In the genomic region with DNA sequence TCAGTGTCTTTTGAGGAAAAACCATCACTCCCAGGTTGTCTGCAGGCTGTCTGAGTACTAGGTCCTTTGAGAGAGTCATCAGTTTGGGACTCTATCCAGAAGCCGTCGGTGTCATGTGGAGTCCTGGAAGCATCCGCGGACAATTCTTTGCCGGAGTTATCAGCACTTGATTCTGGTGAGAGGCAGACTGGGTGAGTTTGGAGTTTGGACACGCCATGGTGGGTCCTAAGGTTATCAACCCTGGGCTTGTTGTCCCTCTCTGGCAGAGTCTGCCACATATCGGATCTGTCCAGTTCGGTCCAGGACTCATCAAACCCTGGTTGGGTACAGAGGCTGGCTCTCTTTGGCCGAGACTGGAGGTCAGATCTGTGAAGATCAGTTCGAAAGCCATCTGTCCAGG, we compare ENCODE assay signal across 8 mouse cellular contexts. TPM values are rescaled to one million over a fixed set of nuclear protein-coding genes. Genes with fewer than 3 reads are reported as not detected.
DNase-seq lines count a peak whose midpoint lies in the region; ATAC-seq and TF ChIP-seq lines count a peak whose summit lies in the region.

No protein-coding gene starts in this region.

- peaks cover 24 to 62% of the 10 kb centered on the region in 2 experiments for H3K4me1 ChIP-seq in CH12.LX (ENCODE audit: control insufficient read depth in 1 of 2, insufficient read depth in 2 of 2)
- peaks cover 35% of the 10 kb centered on the region for H3K4me1 ChIP-seq in hindbrain, postnatal 0 days (ENCODE audit: insufficient read depth, low read length)
- peaks cover 55% of the 10 kb centered on the region for H3K4me1 ChIP-seq in midbrain, embryonic 12.5 days

- under 1% methylated on average over 10 of the region's 10 CpGs for WGBS in hindbrain, postnatal 0 days
- WGBS in midbrain, embryonic 12.5 days = under 1% methylated on average over 10 of the region's 10 CpGs

- peak overlapping the region; percentile 66 for H3K9ac ChIP-seq in CH12.LX (ENCODE audit: insufficient read depth, low read depth)
- peak overlapping the region; percentile 89 for H3K9ac ChIP-seq in hindbrain, postnatal 0 days (replicated peaks; ENCODE audit: low read length)
- H3K9ac ChIP-seq in midbrain, embryonic 12.5 days (replicated peaks) = peak overlapping the region; percentile 85

- TF ChIP-seq EP300 in CH12.LX (IDR thresholded peaks at IDR 0.05; ENCODE audit: low read length) = no peak

- H3K4me3 ChIP-seq in gastrocnemius, adult 2 months = peak overlapping the region; percentile 85
- peak overlapping the region; percentile 78 to 86 (median 81) for H3K4me3 ChIP-seq in CH12.LX (replicated peaks in 1 of 3; ENCODE audit: low read depth in 2 of 3, low read length in 2 of 3, poor library complexity in 1 of 3)
- H3K4me3 ChIP-seq in hindbrain, postnatal 0 days (ENCODE audit: low read length) = peak overlapping the region; percentile 92
- H3K4me3 ChIP-seq in midbrain, embryonic 12.5 days = peak overlapping the region; percentile 72

- in situ Hi-C loops in CH12.LX (cut with MboI; ENCODE audit: low pct_ligation_motif_present, low pct_unique_long_range_greater_than_20kb, low sequenced_read_pairs) = loop anchor here (5.0 kb wide), 2 partner anchors 35 to 65 kb away; no protein-coding TSS in a partner anchor

- DNase-seq in gastrocnemius, adult 2 months = no peak
- DNase-seq in gastrocnemius, adult 8-10 months (ENCODE audit: low spot score in 2 of 2) = no peak
- no peak for DNase-seq in CH12.LX (ENCODE audit: extremely low read depth)
- DNase-seq in cerebellum, postnatal 14 days = peak; percentile 72 to 74
- DNase-seq in hindbrain, postnatal 0 days (ENCODE audit: low spot score) = peak; percentile 8
- DNase-seq in frontal cortex, postnatal 25 days (ENCODE audit: low spot score in 2 of 2) = no peak
- DNase-seq in Muller cell, postnatal 12 days (ENCODE audit: inconsistent ontology term) = no peak

- H3K27ac ChIP-seq in gastrocnemius, adult 2 months = peak overlapping the region; percentile 95
- peak overlapping the region; percentile 20; the same call in 1 of the 2 replicates for H3K27ac ChIP-seq in CH12.LX (ENCODE audit: insufficient read depth, low read depth)
- H3K27ac ChIP-seq in hindbrain, postnatal 0 days = peak overlapping the region; percentile 88
- H3K27ac ChIP-seq in midbrain, embryonic 12.5 days (replicated peaks) = peak overlapping the region; percentile 81

- H3K79me2 ChIP-seq in CH12.LX (replicated peaks; ENCODE audit: control insufficient read depth, extremely low read depth, insufficient read depth, poor library complexity, severe bottlenecking) = peaks cover 14% of the 10 kb centered on the region; the same call in 1 of the 2 replicates

- no peak for TF ChIP-seq POLR2A in CH12.LX (IDR thresholded peaks at IDR 0.05; ENCODE audit: low read depth, low read length)

- ATAC-seq in hindbrain, postnatal 0 days = no peak; the same call in 1 of the 2 replicates
- ATAC-seq in midbrain, embryonic 12.5 days (ENCODE audit: low FRiP score, low read depth) = no peak

- TF ChIP-seq RAD21 in CH12.LX (IDR thresholded peaks at IDR 0.05; ENCODE audit: low read depth, low read length) = no peak

- H3K36me3 ChIP-seq in CH12.LX (replicated peaks in 1 of 2; ENCODE audit: control insufficient read depth in 1 of 2, insufficient read depth in 1 of 2, low read length in 1 of 2) = peaks cover 0 to 18% of the 10 kb centered on the region in 2 experiments
- H3K36me3 ChIP-seq in hindbrain, postnatal 0 days (ENCODE audit: insufficient read depth, low read length) = no peaks in the 10 kb centered on the region
- H3K36me3 ChIP-seq in midbrain, embryonic 12.5 days = no peaks in the 10 kb centered on the region

- no peaks in the 10 kb centered on the region for H3K27me3 ChIP-seq in CH12.LX (replicated peaks)
- H3K27me3 ChIP-seq in hindbrain, postnatal 0 days (ENCODE audit: insufficient read depth, low read length) = no peaks in the 10 kb centered on the region
- no peaks in the 10 kb centered on the region for H3K27me3 ChIP-seq in midbrain, embryonic 12.5 days

- intact Hi-C loops in gastrocnemius, adult 2 months (cut with DNase I) = loop anchor here (2.0 kb wide), 1 partner anchor 31 kb away; a partner anchor contains a TSS

- H3K4me2 ChIP-seq in CH12.LX (ENCODE audit: insufficient read depth, low read depth, poor library complexity, severe bottlenecking) = peak overlapping the region; percentile 78
- peak overlapping the region; percentile 78 for H3K4me2 ChIP-seq in hindbrain, postnatal 0 days (ENCODE audit: low read depth, low read length)
- peak overlapping the region; percentile 91 for H3K4me2 ChIP-seq in midbrain, embryonic 12.5 days (replicated peaks)

- no peaks in the 10 kb centered on the region for H3K9me3 ChIP-seq in CH12.LX (replicated peaks; ENCODE audit: low read length)
- H3K9me3 ChIP-seq in hindbrain, postnatal 0 days (ENCODE audit: low read length) = no peaks in the 10 kb centered on the region
- no peaks in the 10 kb centered on the region for H3K9me3 ChIP-seq in midbrain, embryonic 12.5 days

- dilution Hi-C loops in CH12.LX (cut with MboI; ENCODE audit: extremely low pct_ligation_motif_present, extremely low pct_unique_long_range_greater_than_20kb, low sequenced_read_pairs) = no loop called here

- no peak for TF ChIP-seq CTCF in gastrocnemius, adult 2 months (IDR thresholded peaks at IDR 0.05)
- TF ChIP-seq CTCF in CH12.LX (conservative IDR thresholded peaks at IDR 0.05 in 1 of 2, IDR thresholded peaks at IDR 0.05 in 1 of 2; ENCODE audit: low read depth in 2 of 2, low read length in 2 of 2) = no peak
- TF ChIP-seq CTCF in hindbrain, postnatal 0 days (IDR thresholded peaks at IDR 0.05; ENCODE audit: low read depth) = no peak

TF ChIP-seq in CH12.LX, 34 proteins besides CTCF, POLR2A, EP300 and RAD21 (continues in another document):
- no peak for TF ChIP-seq IRF4 (IDR thresholded peaks at IDR 0.05; ENCODE audit: low read depth, low read length)
- TF ChIP-seq ETS1 (conservative IDR thresholded peaks at IDR 0.05; ENCODE audit: low read depth, low read length) = no peak
- no peak for TF ChIP-seq MAFK (IDR thresholded peaks at IDR 0.05; ENCODE audit: insufficient replicate concordance, low read length)
- TF ChIP-seq HCFC1 (IDR thresholded peaks at IDR 0.05; ENCODE audit: low read depth, low read length) = no peak
- no peak for TF ChIP-seq JUN (IDR thresholded peaks at IDR 0.05; ENCODE audit: insufficient read depth, low read depth, low read length)
- TF ChIP-seq USF2 (conservative IDR thresholded peaks at IDR 0.05; ENCODE audit: low read depth, low read length) = no peak
- no peak for TF ChIP-seq BHLHE40 (IDR thresholded peaks at IDR 0.05; ENCODE audit: low read depth, low read length)
- TF ChIP-seq ZKSCAN1 (IDR thresholded peaks at IDR 0.05; ENCODE audit: borderline replicate concordance, low read depth, low read length) = no peak
- TF ChIP-seq CHD2 (IDR thresholded peaks at IDR 0.05; ENCODE audit: low read length) = no peak
- TF ChIP-seq MYC (IDR thresholded peaks at IDR 0.05; ENCODE audit: low read depth, low read length) = no peak
- no peak for TF ChIP-seq ELF1 (IDR thresholded peaks at IDR 0.05; ENCODE audit: low read depth, low read length)

RNA-seq across cellular contexts. Expression of a gene that starts 0.8 kb away (rescaled TPM):
- total RNA-seq in gastrocnemius, adult 2 months (2021) = 1 to 10 TPM; 3.9 to 4.3 TPM
- 1 to 10 TPM; 3.5 to 4.6 (median 3.7) TPM for total RNA-seq in gastrocnemius, adult 8-10 months (2022)
- total RNA-seq in CH12.LX (2012; rRNA removed) (5.9 and 8.1 TPM in 2 replicates), CH12.LX (2014; rRNA removed) (3.2 and 4.0 TPM in 2 replicates)
- 4.0 and 4.1 TPM in 2 replicates for polyA plus RNA-seq in CH12.LX (2012; ENCODE audit: insufficient read length, low read depth)
- 14.3 and 18.8 TPM in 2 replicates for total RNA-seq in hindbrain, postnatal 0 days (2014; rRNA removed)
- 3.3 and 4.0 TPM in 2 replicates for polyA plus RNA-seq in hindbrain, postnatal 0 days (2015; fragmentation: Nextera tagmentation; extraction: Ambion mirVana)
- polyA plus RNA-seq in midbrain, embryonic 12.5 days (2016; fragmentation: Nextera tagmentation; extraction: Ambion mirVana) = 8.7 and 10.2 TPM in 2 replicates

RNA-seq across cellular contexts. Expression of a gene that starts 5.1 kb away (rescaled TPM):
- total RNA-seq in gastrocnemius, adult 2 months (2021) = 1 to 10 TPM; 3.2 to 3.4 TPM
- total RNA-seq in gastrocnemius, adult 8-10 months (2022) = 1 to 10 TPM; 2.6 to 3.3 (median 3.0) TPM
- total RNA-seq in CH12.LX (2012; rRNA removed) = 21.7 and 26.5 TPM in 2 replicates
- 16.0 and 19.7 TPM in 2 replicates for total RNA-seq in CH12.LX (2014; rRNA removed)
- polyA plus RNA-seq in CH12.LX (2012; ENCODE audit: insufficient read length, low read depth) = 20.6 and 21.3 TPM in 2 replicates
- 26.5 and 27.6 TPM in 2 replicates for total RNA-seq in hindbrain, postnatal 0 days (2014; rRNA removed)
- 16.7 and 20.4 TPM in 2 replicates for polyA plus RNA-seq in hindbrain, postnatal 0 days (2015; fragmentation: Nextera tagmentation; extraction: Ambion mirVana)
- 22.1 and 22.9 TPM in 2 replicates for polyA plus RNA-seq in midbrain, embryonic 12.5 days (2016; fragmentation: Nextera tagmentation; extraction: Ambion mirVana)

RNA-seq across cellular contexts. Expression of a gene that starts 30.6 kb away (rescaled TPM):
- 1 to 10 TPM; 3.8 to 4.2 TPM for total RNA-seq in gastrocnemius, adult 2 months (2021)
- 1 to 10 TPM; 1.5 to 3.4 (median 2.2) TPM for total RNA-seq in gastrocnemius, adult 8-10 months (2022)
- total RNA-seq in CH12.LX (2012; rRNA removed) (1.5 and 2.3 TPM in 2 replicates), CH12.LX (2014; rRNA removed) (0.68 and 0.81 TPM in 2 replicates)
- 2.7 and 2.9 TPM in 2 replicates for polyA plus RNA-seq in CH12.LX (2012; ENCODE audit: insufficient read length, low read depth)
- total RNA-seq in hindbrain, postnatal 0 days (2014; rRNA removed) = 140 and 161 TPM in 2 replicates
- polyA plus RNA-seq in hindbrain, postnatal 0 days (2015; fragmentation: Nextera tagmentation; extraction: Ambion mirVana) = 55.9 and 59.5 TPM in 2 replicates
- polyA plus RNA-seq in midbrain, embryonic 12.5 days (2016; fragmentation: Nextera tagmentation; extraction: Ambion mirVana) = 59.8 and 61.2 TPM in 2 replicates

RNA-seq across cellular contexts. Expression of a gene that starts 31.6 kb away (rescaled TPM):
- total RNA-seq in gastrocnemius, adult 2 months (2021) = 10 to 100 TPM; 32.5 to 37.3 TPM
- total RNA-seq in gastrocnemius, adult 8-10 months (2022) = 10 to 100 TPM; 27.9 to 32.9 (median 31.6) TPM
- total RNA-seq in CH12.LX (2012; rRNA removed) (123 and 130 TPM in 2 replicates), CH12.LX (2014; rRNA removed) (67.1 and 74.4 TPM in 2 replicates)
- polyA plus RNA-seq in CH12.LX (2012; ENCODE audit: insufficient read length, low read depth) = 196 and 233 TPM in 2 replicates
- total RNA-seq in hindbrain, postnatal 0 days (2014; rRNA removed) = 128 and 131 TPM in 2 replicates
- 142 and 147 TPM in 2 replicates for polyA plus RNA-seq in hindbrain, postnatal 0 days (2015; fragmentation: Nextera tagmentation; extraction: Ambion mirVana)
- 277 and 286 TPM in 2 replicates for polyA plus RNA-seq in midbrain, embryonic 12.5 days (2016; fragmentation: Nextera tagmentation; extraction: Ambion mirVana)

RNA-seq across cellular contexts. Expression of a gene that starts 32.1 kb away (rescaled TPM):
- 10 to 100 TPM; 14.6 to 15.8 TPM for total RNA-seq in gastrocnemius, adult 2 months (2021)
- 10 to 100 TPM; 13.2 to 20.5 (median 15.1) TPM for total RNA-seq in gastrocnemius, adult 8-10 months (2022)
- total RNA-seq in CH12.LX (2012; rRNA removed) (1.6 and 1.9 TPM in 2 replicates), CH12.LX (2014; rRNA removed) (0.90 and 1.7 TPM in 2 replicates)
- 5.7 and 9.4 TPM in 2 replicates for polyA plus RNA-seq in CH12.LX (2012; ENCODE audit: insufficient read length, low read depth)
- total RNA-seq in hindbrain, postnatal 0 days (2014; rRNA removed) = 5.5 and 6.1 TPM in 2 replicates
- polyA plus RNA-seq in hindbrain, postnatal 0 days (2015; fragmentation: Nextera tagmentation; extraction: Ambion mirVana) = 2.1 and 2.5 TPM in 2 replicates
- polyA plus RNA-seq in midbrain, embryonic 12.5 days (2016; fragmentation: Nextera tagmentation; extraction: Ambion mirVana) = 3.9 and 4.5 TPM in 2 replicates

Comparison
In these comparisons a context has a peak if more than half of its experiments do, and no peak if none do; other contexts are left out.
1. DNase-seq: peak in cerebellum, postnatal 14 days (2 of 2) and hindbrain, postnatal 0 days (single experiment); none in gastrocnemius, adult 2 months (single experiment), gastrocnemius, adult 8-10 months (0 of 2), CH12.LX (single experiment), frontal cortex, postnatal 25 days (0 of 2) and Muller cell, postnatal 12 days (single experiment).
2. H3K27ac ChIP-seq: peak in every context shown above with its lines; median percentile 95 in gastrocnemius, adult 2 months; 88 in hindbrain, postnatal 0 days; 81 in midbrain, embryonic 12.5 days; 20 in CH12.LX.
3. RNA of a gene that starts 30.6 kb away (total RNA-seq): 140 to 161 TPM in hindbrain, postnatal 0 days; 3.8 to 4.2 TPM in gastrocnemius, adult 2 months, 1.5 to 3.4 TPM in gastrocnemius, adult 8-10 months and 0.68 to 2.3 TPM in CH12.LX; every median in the first group is over 10 times any median in the second.
4. Peak in every context shown above with its lines, with median percentiles within 50 percentile points of each other: H3K4me3 ChIP-seq, H3K4me2 ChIP-seq and H3K9ac ChIP-seq.